Mouse (Mus musculus): ENCODE results near the gene Yipf1. TPM values are rescaled to one million over a fixed set of nuclear protein-coding genes. Genes with fewer than 3 reads are reported as not detected.
A peak's percentile ranks its signal among the peaks of the same experiment; 100 is the strongest.

Yipf1 gene
- polyA plus RNA-seq (2016; fragmentation: Nextera tagmentation; extraction: Ambion mirVana): 37.1 and 38.8 TPM in 2 replicates

DNA sequence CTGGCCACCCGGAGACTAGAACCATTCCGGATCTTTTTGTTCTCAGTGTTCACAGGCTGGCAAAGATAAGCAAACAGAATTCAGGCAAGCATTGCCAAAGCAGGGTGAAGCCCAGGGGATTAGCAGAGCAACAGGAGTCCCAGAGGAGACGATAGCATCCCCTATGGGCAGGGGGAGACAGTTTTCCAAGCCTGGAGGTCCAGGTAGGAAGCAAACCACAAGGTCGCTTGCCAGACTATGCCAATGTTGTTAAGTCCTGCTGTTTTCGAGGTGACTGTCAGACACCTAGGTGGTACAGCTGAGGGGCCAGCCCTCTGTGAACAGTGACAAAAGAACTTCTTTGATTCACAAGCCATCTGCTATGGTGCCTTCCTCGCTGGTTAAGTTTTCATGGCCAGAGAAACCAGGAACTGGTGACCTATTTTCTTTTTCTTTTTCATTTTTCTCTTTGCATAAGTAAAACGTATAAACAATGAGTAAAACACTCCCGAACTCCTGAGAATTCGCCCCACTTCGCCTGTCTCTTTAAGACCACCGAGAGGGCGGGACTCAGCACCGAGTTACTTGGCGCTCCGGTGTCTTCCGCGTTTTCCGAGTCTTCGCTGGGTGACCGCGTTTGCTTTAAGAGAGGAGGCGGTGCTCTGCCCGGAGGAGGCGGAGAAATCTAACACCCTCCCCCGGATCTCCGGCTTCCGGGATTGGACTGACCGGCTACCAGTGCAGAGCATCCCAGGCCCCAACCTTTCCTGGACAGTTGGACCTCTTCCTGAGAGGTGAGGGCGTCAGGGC lies at the start of gene Yipf1:
TSS of gene Yipf1 (plus strand) at position 674 of the 789 bp plus-strand sequence.
- Histone ChIP-seq H3K4me3 (peak within 1 kb of the TSS; percentile 72), H3K4me1 (peaks cover 24% of the 10 kb centered on the region), H3K27me3 (ENCODE audit: poor library complexity, severe bottlenecking) (no peaks in the 10 kb centered on the region), H3K9me3 (no peaks in the 10 kb centered on the region), H3K36me3 (replicated peaks) (peaks cover 15% of the 10 kb centered on the region), H3K27ac (peak within 1 kb of the TSS; percentile 78)
- DNase-seq (ENCODE audit: extremely low spot score, low spot score): peak; percentile 89
- WGBS: under 1% methylated on average over 29 of the region's 29 CpGs

DNA sequence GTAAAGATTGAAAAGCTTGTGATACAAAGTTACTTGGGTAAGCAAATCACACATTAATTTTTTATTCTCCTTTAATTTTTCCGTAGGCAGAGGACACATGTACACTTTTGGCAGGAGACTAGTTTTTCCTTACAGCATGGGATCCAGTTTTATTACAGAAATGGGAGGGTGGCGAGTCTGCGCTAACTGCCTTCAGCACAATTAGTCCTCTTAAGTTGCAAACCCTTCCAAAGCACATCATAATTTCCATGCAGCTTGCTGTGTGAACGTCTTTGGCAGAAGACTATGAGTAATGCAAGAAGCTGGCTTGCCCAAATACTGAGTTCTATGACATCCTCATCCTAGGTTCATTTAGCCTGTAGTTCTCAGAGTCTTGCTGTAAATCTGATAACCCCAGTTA lies 40.5 kb upstream of the Yipf1 start:
- Histone ChIP-seq H3K27ac (no peak overlapping the region), H3K4me3 (no peak overlapping the region), H3K36me3 (replicated peaks) (0 out of 2 replicates have a peak, but pooled peaks cover 4% of the 10 kb centered on the region), H3K4me1 (peaks cover 11% of the 10 kb centered on the region), H3K9me3 (no peaks in the 10 kb centered on the region), H3K27me3 (ENCODE audit: poor library complexity, severe bottlenecking) (peaks cover 28% of the 10 kb centered on the region)
- 86% methylated on average over 4 of the region's 4 CpGs for WGBS
- no peak for DNase-seq (ENCODE audit: extremely low spot score, low spot score)

DNA sequence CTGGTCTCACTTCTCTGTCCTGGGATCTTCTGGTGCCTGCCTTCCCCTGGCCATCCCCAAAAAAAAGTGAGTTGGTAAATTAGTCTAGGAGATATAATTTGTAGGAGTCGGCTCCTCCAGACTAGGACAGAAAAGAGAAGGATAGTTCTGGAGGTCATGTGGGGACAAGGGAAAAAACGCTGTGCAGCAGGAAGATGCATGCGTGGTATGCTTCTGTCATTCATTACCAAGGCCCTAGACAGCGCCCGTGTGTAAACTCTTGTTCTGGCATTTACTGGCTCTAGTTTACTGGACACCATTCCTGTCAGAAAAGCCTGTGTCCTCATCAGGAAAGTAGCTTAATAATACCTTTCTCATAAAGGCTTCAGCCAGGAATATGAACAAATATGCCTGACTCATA lies 39.7 kb upstream of the Yipf1 start:
- peaks cover 36% of the 10 kb centered on the region for H3K27me3 ChIP-seq (ENCODE audit: poor library complexity, severe bottlenecking)
- no peaks in the 10 kb centered on the region for H3K9me3 ChIP-seq
- peaks cover 16% of the 10 kb centered on the region for H3K4me1 ChIP-seq
- H3K27ac ChIP-seq: no peak overlapping the region
- H3K36me3 ChIP-seq (replicated peaks): 0 out of 2 replicates have a peak, but pooled peaks cover 4% of the 10 kb centered on the region
- 86% methylated on average over 5 of the region's 5 CpGs for WGBS
- H3K4me3 ChIP-seq: no peak overlapping the region
- no peak for DNase-seq (ENCODE audit: extremely low spot score, low spot score)

GRCm38 (mm10) chr4:107278188-107278707 lies 35.9 kb upstream of the Yipf1 start:
- DNase-seq (ENCODE audit: extremely low spot score, low spot score): peak; percentile 18

GRCm38 (mm10) chr4:107280843-107281475 lies 33.2 kb upstream of the Yipf1 start:
- Histone ChIP-seq H3K4me3 (no peak overlapping the region), H3K27me3 (ENCODE audit: poor library complexity, severe bottlenecking) (peaks cover 40% of the 10 kb centered on the region), H3K27ac (no peak overlapping the region), H3K9me3 (no peaks in the 10 kb centered on the region), H3K36me3 (replicated peaks) (peaks cover 11% of the 10 kb centered on the region), H3K4me1 (peaks cover 16% of the 10 kb centered on the region)
- WGBS: 78% methylated on average over 7 of the region's 7 CpGs
- no peak for DNase-seq (ENCODE audit: extremely low spot score, low spot score)

More at GRCm38 (mm10) chr4:107278188-107278707, 35.9 kb upstream of the Yipf1 start:
- H3K27ac ChIP-seq: no peak overlapping the region
- H3K4me1 ChIP-seq: peaks cover 16% of the 10 kb centered on the region
- peaks cover 11% of the 10 kb centered on the region for H3K36me3 ChIP-seq (replicated peaks)
- no peak overlapping the region for H3K4me3 ChIP-seq
- WGBS: 12% methylated on average over 8 of the region's 8 CpGs
- H3K27me3 ChIP-seq (ENCODE audit: poor library complexity, severe bottlenecking): peaks cover 53% of the 10 kb centered on the region
- no peaks in the 10 kb centered on the region for H3K9me3 ChIP-seq

DNA sequence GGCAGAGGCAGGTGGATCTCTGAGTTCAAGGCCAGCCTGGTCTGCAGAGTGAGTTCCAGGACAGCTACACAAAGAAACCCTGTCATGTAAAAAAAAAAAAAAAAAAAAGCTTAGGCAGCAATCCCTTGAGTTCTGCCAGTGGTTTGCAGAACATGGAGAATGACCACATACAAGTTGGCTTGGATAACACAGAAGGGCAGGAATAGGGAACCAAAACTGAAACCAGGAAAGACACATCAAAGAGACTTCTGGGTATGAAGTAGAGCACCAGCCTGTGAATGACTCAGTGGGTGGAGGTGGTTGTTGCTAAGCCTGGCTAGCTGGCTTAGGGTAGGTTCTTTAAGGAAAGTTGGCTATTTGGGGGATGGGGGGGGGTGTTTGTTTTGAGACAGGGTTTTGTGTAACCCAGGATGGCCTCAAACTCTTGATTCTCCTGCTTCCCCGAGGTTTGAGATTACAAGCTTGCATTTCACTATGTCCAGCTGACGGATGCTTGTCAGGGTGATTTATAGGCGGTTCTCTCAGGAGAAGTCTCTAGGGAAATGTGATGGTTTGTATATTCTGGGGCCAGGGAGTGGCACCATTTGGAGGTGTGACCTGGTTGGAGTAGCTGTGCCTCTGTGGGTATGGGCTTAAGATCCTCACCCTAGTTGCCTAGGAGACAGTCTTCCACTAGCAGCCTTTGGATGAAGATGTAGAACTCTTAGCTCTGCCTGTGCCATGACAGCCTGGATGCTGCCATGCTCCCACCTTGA lies 28.5 kb upstream of the Yipf1 start:
- 89% methylated on average over 3 of the region's 3 CpGs for WGBS
- H3K4me3 ChIP-seq: no peak overlapping the region
- peaks cover 4% of the 10 kb centered on the region; the same call in 1 of the 2 replicates for H3K4me1 ChIP-seq
- H3K27ac ChIP-seq: no peak overlapping the region
- H3K9me3 ChIP-seq: no peaks in the 10 kb centered on the region
- no peak for DNase-seq (ENCODE audit: extremely low spot score, low spot score)
- H3K36me3 ChIP-seq (replicated peaks): peaks cover 2% of the 10 kb centered on the region
- H3K27me3 ChIP-seq (ENCODE audit: poor library complexity, severe bottlenecking): peaks cover 6% of the 10 kb centered on the region

GRCm38 (mm10) chr4:107286386-107286785 lies 27.8 kb upstream of the Yipf1 start:
- Histone ChIP-seq H3K36me3 (replicated peaks) (no peaks in the 10 kb centered on the region), H3K4me1 (peaks cover 4% of the 10 kb centered on the region; the same call in 1 of the 2 replicates), H3K4me3 (no peak overlapping the region), H3K27me3 (ENCODE audit: poor library complexity, severe bottlenecking) (no peaks in the 10 kb centered on the region), H3K9me3 (no peaks in the 10 kb centered on the region), H3K27ac (no peak overlapping the region)
- 92% methylated on average over 8 of the region's 8 CpGs for WGBS
- DNase-seq (ENCODE audit: extremely low spot score, low spot score): no peak

DNA sequence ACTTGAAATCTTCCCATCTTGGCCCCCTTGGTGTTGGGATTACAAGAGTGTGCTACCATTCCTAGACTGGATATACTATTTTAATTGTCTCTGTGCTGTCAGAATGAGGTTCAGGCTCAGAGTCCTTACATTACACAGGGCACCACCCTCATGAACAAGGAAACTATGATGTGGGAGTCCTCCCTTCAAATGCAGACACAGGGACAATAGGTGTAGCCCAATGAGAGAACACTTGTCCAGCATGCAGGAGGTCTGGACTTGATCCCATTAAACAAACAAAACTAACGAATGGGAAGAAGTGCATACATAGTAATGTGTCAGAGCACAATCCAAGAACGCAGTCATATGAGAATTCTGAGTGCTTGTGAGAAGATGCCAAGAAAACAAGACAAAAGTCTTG lies 26.6 kb upstream of the Yipf1 start:
- DNase-seq (ENCODE audit: extremely low spot score, low spot score): no peak
- H3K9me3 ChIP-seq: no peaks in the 10 kb centered on the region
- H3K4me3 ChIP-seq: no peak overlapping the region
- H3K36me3 ChIP-seq (replicated peaks): no peaks in the 10 kb centered on the region
- H3K27me3 ChIP-seq (ENCODE audit: poor library complexity, severe bottlenecking): no peaks in the 10 kb centered on the region
- WGBS: 94% methylated on average over 2 of the region's 2 CpGs
- H3K27ac ChIP-seq: no peak overlapping the region
- H3K4me1 ChIP-seq: peaks cover 4% of the 10 kb centered on the region; the same call in 1 of the 2 replicates

GRCm38 (mm10) chr4:107291611-107292272 lies 22.4 kb upstream of the Yipf1 start:
- WGBS: 90% methylated on average over 7 of the region's 7 CpGs
- Histone ChIP-seq H3K9me3 (no peaks in the 10 kb centered on the region), H3K36me3 (replicated peaks) (no peaks in the 10 kb centered on the region), H3K4me1 (peaks cover 4% of the 10 kb centered on the region; the same call in 1 of the 2 replicates), H3K27me3 (ENCODE audit: poor library complexity, severe bottlenecking) (no peaks in the 10 kb centered on the region), H3K4me3 (no peak overlapping the region), H3K27ac (no peak overlapping the region)
- DNase-seq (ENCODE audit: extremely low spot score, low spot score): no peak

DNA sequence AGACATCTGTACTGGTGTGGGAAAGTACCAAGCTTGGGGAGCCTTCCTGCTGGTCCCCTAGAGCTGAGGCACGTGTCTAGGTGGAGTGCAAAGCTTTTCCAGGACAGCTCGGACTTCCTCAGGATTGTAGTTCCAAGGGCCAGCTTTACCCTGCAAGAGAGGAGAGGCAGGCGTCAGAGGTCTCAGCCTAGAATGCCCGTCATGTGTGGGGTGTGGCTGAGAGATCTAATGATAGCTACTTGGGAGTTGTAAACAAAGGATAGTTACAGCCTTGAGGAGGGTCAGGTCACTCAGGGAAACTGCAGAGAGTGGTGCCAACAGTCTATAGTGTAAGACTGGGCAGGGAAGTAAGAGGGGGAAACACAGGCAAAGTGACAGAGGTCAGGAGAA lies 21.9 kb upstream of the Yipf1 start:
- H3K9me3 ChIP-seq: no peaks in the 10 kb centered on the region
- DNase-seq (ENCODE audit: extremely low spot score, low spot score): no peak
- no peaks in the 10 kb centered on the region for H3K27me3 ChIP-seq (ENCODE audit: poor library complexity, severe bottlenecking)
- no peaks in the 10 kb centered on the region for H3K36me3 ChIP-seq (replicated peaks)
- H3K4me1 ChIP-seq: peaks cover 4% of the 10 kb centered on the region; the same call in 1 of the 2 replicates
- H3K4me3 ChIP-seq: no peak overlapping the region
- no peak overlapping the region for H3K27ac ChIP-seq
- WGBS: 71% methylated on average over 4 of the region's 4 CpGs

DNA sequence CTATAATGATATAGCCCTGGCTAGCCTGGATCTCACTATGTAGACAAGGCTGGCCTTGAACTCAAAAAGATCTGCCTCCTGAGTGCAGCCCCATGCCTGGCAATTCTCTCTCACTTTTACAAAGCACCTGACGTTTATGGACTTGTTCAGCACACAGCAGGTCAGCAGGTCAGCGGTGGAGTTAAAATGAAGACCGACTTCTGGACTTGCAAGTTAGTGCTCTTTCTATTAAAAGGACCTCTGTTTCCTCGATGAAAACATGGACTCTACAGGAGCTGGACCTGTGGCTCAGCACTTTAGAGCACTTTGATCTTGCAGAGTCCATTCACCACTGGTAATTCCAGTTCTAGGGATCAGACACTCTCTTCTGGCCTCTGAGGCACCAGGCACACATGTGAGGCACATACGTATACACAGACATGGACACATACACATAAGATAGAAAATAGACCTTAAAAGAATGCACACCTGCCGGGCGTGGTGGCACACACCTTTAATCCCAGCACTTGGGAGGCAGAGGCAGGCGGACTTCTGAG lies 16.0 kb upstream of the Yipf1 start:
- no peak for DNase-seq (ENCODE audit: extremely low spot score, low spot score)
- Histone ChIP-seq H3K36me3 (replicated peaks) (no peaks in the 10 kb centered on the region), H3K4me1 (no peaks in the 10 kb centered on the region), H3K27ac (no peak overlapping the region), H3K9me3 (no peaks in the 10 kb centered on the region), H3K27me3 (ENCODE audit: poor library complexity, severe bottlenecking) (no peaks in the 10 kb centered on the region), H3K4me3 (no peak overlapping the region)
- WGBS: 87% methylated on average over 8 of the region's 8 CpGs
